Mouse (Mus musculus): ENCODE results near the gene Ddx55.

DNA sequence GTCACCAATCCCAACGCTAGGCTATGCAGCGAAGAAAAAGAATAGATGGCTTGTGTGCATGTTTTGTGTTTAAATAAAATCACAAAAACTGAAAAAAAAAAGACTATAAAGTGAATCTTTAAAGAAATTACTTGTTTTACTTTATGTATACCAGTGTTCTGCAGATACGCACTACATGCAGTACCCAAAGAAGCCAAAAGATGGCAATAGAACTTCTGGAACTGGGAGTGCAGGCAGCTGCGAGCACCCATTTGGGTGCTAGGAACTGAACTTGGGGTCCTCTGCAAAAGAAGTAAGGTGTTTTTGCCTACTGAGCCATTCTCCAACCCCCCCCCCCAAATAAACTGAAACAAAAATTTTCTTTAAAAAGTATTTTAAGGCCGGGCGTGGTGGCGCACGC, 29.6 kb upstream of the Ddx55 start:
- no peak for TF ChIP-seq CTCF (IDR thresholded peaks at IDR 0.05; ENCODE audit: control insufficient read depth, insufficient read depth, insufficient read length)
- TF ChIP-seq MAX (IDR thresholded peaks at IDR 0.05): no peak
- no peak for TF ChIP-seq MYOG (IDR thresholded peaks at IDR 0.05; ENCODE audit: control insufficient read depth, extremely low read depth, insufficient read length)
- TF ChIP-seq USF1 (IDR thresholded peaks at IDR 0.05; ENCODE audit: low read depth): no peak

All from C2C12 (cell line).